Mouse (Mus musculus): Measurements from ENCODE around the gene Cadm2. TPM values are rescaled to one million over a fixed set of nuclear protein-coding genes. Genes with fewer than 3 reads are reported as not detected.

The Cadm2 gene
- polyA plus RNA-seq, 1 experiment, result not detected

DNA sequence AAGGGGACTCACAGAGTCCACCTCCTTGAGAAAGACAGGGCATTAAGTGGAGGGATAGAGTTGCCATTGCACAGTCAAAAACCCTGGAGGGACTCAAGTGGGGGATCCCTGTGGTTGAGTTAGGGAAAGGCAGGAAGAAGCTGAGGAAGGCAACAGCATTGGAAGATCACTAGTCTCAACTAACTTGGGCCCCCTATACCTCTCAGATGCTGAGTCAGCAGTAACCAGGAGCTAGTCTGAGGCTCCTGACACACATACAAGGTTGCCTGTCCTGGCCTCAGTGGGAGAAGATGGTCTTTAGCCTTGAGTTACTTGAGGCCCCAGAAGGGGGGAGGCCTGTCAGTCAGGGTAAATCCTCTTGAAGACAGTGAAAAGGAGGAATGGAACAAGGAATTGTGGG lies 417.4 kb downstream of the Cadm2 start:
- no peaks in the 10 kb centered on the region for H3K79me3 ChIP-seq (ENCODE audit: low read depth)
- H3K27me3 ChIP-seq (ENCODE audit: control insufficient read depth, insufficient read depth, insufficient read length), result no peaks in the 10 kb centered on the region
- H3K79me2 ChIP-seq (ENCODE audit: control insufficient read depth, insufficient read depth), result no peaks in the 10 kb centered on the region
- no peak overlapping the region for H3ac ChIP-seq (ENCODE audit: control insufficient read depth, insufficient read length, low read depth)
- no peak overlapping the region for H3K4me3 ChIP-seq (ENCODE audit: insufficient read depth, poor library complexity, severe bottlenecking)
- H3K36me3 ChIP-seq (ENCODE audit: control insufficient read depth, insufficient read depth), result no peaks in the 10 kb centered on the region
- no peak for TF ChIP-seq CEBPB (IDR thresholded peaks at IDR 0.05; ENCODE audit: low read depth)
- TF ChIP-seq MYOD1 (IDR thresholded peaks at IDR 0.05; ENCODE audit: control insufficient read depth, insufficient read length, low read depth), result no peak
- no peak for TF ChIP-seq FOSL1 (IDR thresholded peaks at IDR 0.05; ENCODE audit: insufficient read depth, low read length, poor library complexity, severe bottlenecking)
- no peak for TF ChIP-seq MAX (IDR thresholded peaks at IDR 0.05)
- no peak for TF ChIP-seq MYOG (IDR thresholded peaks at IDR 0.05; ENCODE audit: control insufficient read depth, extremely low read depth, insufficient read length)
- no peak for TF ChIP-seq CTCF (IDR thresholded peaks at IDR 0.05; ENCODE audit: control insufficient read depth, insufficient read depth, insufficient read length)
- no peak for TF ChIP-seq USF1 (IDR thresholded peaks at IDR 0.05; ENCODE audit: low read depth)

DNA sequence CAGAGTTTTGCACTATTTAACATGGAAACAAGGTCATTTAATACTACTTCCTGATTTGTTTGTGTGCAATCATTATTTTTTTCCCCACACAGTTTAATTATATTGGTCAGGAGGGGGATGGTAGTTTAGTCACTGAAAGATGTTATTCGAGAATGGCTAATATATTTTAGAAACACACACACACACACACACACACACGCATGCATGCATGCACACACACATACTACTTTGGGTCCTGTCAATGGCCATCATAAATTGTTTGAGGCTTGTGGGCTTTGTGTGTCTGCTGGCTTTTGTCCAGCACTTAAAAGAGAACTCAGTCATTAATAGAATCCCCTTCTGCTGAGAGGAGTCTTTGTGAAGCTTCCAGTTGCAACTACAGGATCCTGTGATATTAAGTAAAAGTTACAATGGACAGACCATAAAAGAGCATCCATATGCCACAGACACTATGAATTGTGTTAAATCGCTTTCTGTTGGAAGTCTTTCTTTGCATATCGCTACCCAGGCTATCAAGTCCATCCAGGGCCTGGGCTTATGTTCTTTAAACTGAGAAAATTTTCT lies 427.8 kb downstream of the Cadm2 start:
- H3ac ChIP-seq (ENCODE audit: control insufficient read depth, insufficient read length, low read depth), result no peak overlapping the region
- no peaks in the 10 kb centered on the region for H3K27me3 ChIP-seq (ENCODE audit: control insufficient read depth, insufficient read depth, insufficient read length)
- TF ChIP-seq MYOG (IDR thresholded peaks at IDR 0.05; ENCODE audit: control insufficient read depth, extremely low read depth, insufficient read length) (no peak), CEBPB (IDR thresholded peaks at IDR 0.05; ENCODE audit: low read depth) (no peak), CTCF (IDR thresholded peaks at IDR 0.05; ENCODE audit: control insufficient read depth, insufficient read depth, insufficient read length) (no peak), FOSL1 (IDR thresholded peaks at IDR 0.05; ENCODE audit: insufficient read depth, low read length, poor library complexity, severe bottlenecking) (no peak), MAX (IDR thresholded peaks at IDR 0.05) (no peak), USF1 (IDR thresholded peaks at IDR 0.05; ENCODE audit: low read depth) (no peak)
- no peaks in the 10 kb centered on the region for H3K36me3 ChIP-seq (ENCODE audit: control insufficient read depth, insufficient read depth)
- no peaks in the 10 kb centered on the region for H3K79me2 ChIP-seq (ENCODE audit: control insufficient read depth, insufficient read depth)
- no peaks in the 10 kb centered on the region for H3K79me3 ChIP-seq (ENCODE audit: low read depth)
- H3K4me3 ChIP-seq (ENCODE audit: insufficient read depth, poor library complexity, severe bottlenecking), result no peak overlapping the region

DNA sequence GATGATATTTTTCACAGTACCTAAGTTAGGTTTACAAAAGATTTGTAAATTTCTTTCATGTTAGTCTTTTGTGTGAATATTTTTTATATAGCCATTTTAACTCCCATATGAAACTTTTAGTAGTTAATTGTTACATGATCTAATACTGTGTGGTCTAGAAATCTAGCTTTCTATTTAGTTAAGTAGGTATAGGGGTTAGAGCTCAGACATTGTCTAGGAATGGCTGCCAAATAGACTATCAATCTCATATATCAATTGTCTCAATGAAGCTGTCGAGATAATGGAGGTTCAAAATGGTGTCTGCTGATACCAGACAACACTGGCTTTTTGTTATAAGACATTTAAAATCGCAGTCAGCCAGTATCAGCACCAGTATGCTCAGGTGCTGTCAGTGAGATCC lies 428.3 kb downstream of the Cadm2 start:
- TF ChIP-seq MYOD1 (IDR thresholded peaks at IDR 0.05; ENCODE audit: control insufficient read depth, insufficient read length, low read depth) (no peak), USF1 (IDR thresholded peaks at IDR 0.05; ENCODE audit: low read depth) (no peak), FOSL1 (IDR thresholded peaks at IDR 0.05; ENCODE audit: insufficient read depth, low read length, poor library complexity, severe bottlenecking) (no peak), MYOG (IDR thresholded peaks at IDR 0.05; ENCODE audit: control insufficient read depth, extremely low read depth, insufficient read length) (no peak), CEBPB (IDR thresholded peaks at IDR 0.05; ENCODE audit: low read depth) (no peak), CTCF (IDR thresholded peaks at IDR 0.05; ENCODE audit: control insufficient read depth, insufficient read depth, insufficient read length) (no peak), MAX (IDR thresholded peaks at IDR 0.05) (no peak)
- no peaks in the 10 kb centered on the region for H3K79me2 ChIP-seq (ENCODE audit: control insufficient read depth, insufficient read depth)
- no peaks in the 10 kb centered on the region for H3K36me3 ChIP-seq (ENCODE audit: control insufficient read depth, insufficient read depth)
- no peaks in the 10 kb centered on the region for H3K27me3 ChIP-seq (ENCODE audit: control insufficient read depth, insufficient read depth, insufficient read length)
- H3ac ChIP-seq (ENCODE audit: control insufficient read depth, insufficient read length, low read depth), result no peak overlapping the region
- H3K79me3 ChIP-seq (ENCODE audit: low read depth), result no peaks in the 10 kb centered on the region
- H3K4me3 ChIP-seq (ENCODE audit: insufficient read depth, poor library complexity, severe bottlenecking), result no peak overlapping the region

DNA sequence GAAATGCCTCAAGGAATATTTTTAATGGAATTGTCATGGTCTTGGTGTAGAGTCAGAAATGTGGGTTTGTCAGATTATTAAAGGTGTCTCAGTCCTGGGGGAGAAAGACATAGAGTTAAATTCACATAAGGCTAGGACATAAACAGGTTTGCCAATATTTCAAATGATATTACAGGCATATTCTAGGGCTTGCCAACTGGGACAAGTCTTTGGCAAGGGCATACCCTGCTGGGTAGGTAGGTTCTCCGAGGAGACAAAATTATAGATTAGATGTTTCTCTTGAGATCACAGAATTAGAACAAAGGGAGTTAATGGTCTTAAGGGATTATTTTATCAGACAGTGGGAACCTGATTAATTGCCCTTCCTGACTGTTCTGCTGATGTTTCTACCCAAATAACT lies 434.4 kb downstream of the Cadm2 start:
- no peaks in the 10 kb centered on the region for H3K79me3 ChIP-seq (ENCODE audit: low read depth)
- H3K36me3 ChIP-seq (ENCODE audit: control insufficient read depth, insufficient read depth), result no peaks in the 10 kb centered on the region
- no peak overlapping the region for H3ac ChIP-seq (ENCODE audit: control insufficient read depth, insufficient read length, low read depth)
- no peaks in the 10 kb centered on the region for H3K79me2 ChIP-seq (ENCODE audit: control insufficient read depth, insufficient read depth)
- no peak overlapping the region for H3K4me3 ChIP-seq (ENCODE audit: insufficient read depth, poor library complexity, severe bottlenecking)
- no peaks in the 10 kb centered on the region for H3K27me3 ChIP-seq (ENCODE audit: control insufficient read depth, insufficient read depth, insufficient read length)
- TF ChIP-seq CEBPB (IDR thresholded peaks at IDR 0.05; ENCODE audit: low read depth) (no peak), CTCF (IDR thresholded peaks at IDR 0.05; ENCODE audit: control insufficient read depth, insufficient read depth, insufficient read length) (no peak), MYOD1 (IDR thresholded peaks at IDR 0.05; ENCODE audit: control insufficient read depth, insufficient read length, low read depth) (no peak), USF1 (IDR thresholded peaks at IDR 0.05; ENCODE audit: low read depth) (no peak), MYOG (IDR thresholded peaks at IDR 0.05; ENCODE audit: control insufficient read depth, extremely low read depth, insufficient read length) (no peak), FOSL1 (IDR thresholded peaks at IDR 0.05; ENCODE audit: insufficient read depth, low read length, poor library complexity, severe bottlenecking) (no peak), MAX (IDR thresholded peaks at IDR 0.05) (no peak)

DNA sequence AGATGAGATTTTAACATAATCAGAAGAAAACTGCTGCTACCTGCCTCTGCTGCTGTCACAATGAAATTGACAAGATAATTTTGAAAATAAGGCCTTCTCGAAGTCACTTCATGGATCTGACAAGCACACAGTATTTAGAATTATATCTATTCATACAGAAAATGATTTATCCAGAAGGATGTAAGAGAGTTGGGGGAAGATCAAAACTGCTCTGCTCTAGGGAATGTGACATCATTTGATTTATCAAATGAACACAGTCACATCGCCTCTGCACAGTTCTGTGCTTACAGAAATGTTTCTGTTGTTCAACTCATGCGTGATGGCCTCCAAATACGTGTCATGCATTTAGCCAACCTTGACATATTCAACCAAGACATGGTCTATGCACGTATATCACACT lies 437.8 kb downstream of the Cadm2 start:
- TF ChIP-seq FOSL1 (IDR thresholded peaks at IDR 0.05; ENCODE audit: insufficient read depth, low read length, poor library complexity, severe bottlenecking) (no peak), CTCF (IDR thresholded peaks at IDR 0.05; ENCODE audit: control insufficient read depth, insufficient read depth, insufficient read length) (no peak), MYOG (IDR thresholded peaks at IDR 0.05; ENCODE audit: control insufficient read depth, extremely low read depth, insufficient read length) (no peak), USF1 (IDR thresholded peaks at IDR 0.05; ENCODE audit: low read depth) (no peak), MAX (IDR thresholded peaks at IDR 0.05) (no peak), MYOD1 (IDR thresholded peaks at IDR 0.05; ENCODE audit: control insufficient read depth, insufficient read length, low read depth) (no peak), CEBPB (IDR thresholded peaks at IDR 0.05; ENCODE audit: low read depth) (no peak)
- Histone ChIP-seq H3K27me3 (ENCODE audit: control insufficient read depth, insufficient read depth, insufficient read length) (no peaks in the 10 kb centered on the region), H3ac (ENCODE audit: control insufficient read depth, insufficient read length, low read depth) (no peak overlapping the region), H3K36me3 (ENCODE audit: control insufficient read depth, insufficient read depth) (no peaks in the 10 kb centered on the region), H3K79me3 (ENCODE audit: low read depth) (no peaks in the 10 kb centered on the region), H3K79me2 (ENCODE audit: control insufficient read depth, insufficient read depth) (no peaks in the 10 kb centered on the region), H3K4me3 (ENCODE audit: insufficient read depth, poor library complexity, severe bottlenecking) (no peak overlapping the region)

DNA sequence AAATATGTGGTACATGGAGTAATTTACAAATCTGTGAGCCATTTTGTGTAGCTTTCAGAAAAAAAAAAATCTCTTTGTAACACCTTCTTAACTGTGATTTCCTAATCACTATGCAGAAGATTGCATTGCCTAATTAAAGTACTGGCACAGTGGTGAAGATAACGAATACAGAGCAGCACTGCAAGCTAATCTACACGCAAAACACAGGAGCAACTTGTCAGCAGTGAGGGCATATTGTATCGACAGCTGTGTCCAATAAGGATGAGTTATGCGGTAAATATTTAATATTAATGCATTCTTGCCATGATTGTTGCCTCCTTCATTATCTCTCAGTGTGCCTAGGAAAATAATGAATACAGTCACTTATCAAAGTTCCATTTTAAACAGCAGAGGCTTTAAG lies 445.3 kb downstream of the Cadm2 start:
- no peak overlapping the region for H3K4me3 ChIP-seq (ENCODE audit: insufficient read depth, poor library complexity, severe bottlenecking)

More for the DNA sequence above, 445.3 kb downstream of the Cadm2 start:
- H3K79me3 ChIP-seq (ENCODE audit: low read depth), result no peaks in the 10 kb centered on the region
- no peaks in the 10 kb centered on the region for H3K27me3 ChIP-seq (ENCODE audit: control insufficient read depth, insufficient read depth, insufficient read length)
- no peak for TF ChIP-seq MYOD1 (IDR thresholded peaks at IDR 0.05; ENCODE audit: control insufficient read depth, insufficient read length, low read depth)
- TF ChIP-seq CEBPB (IDR thresholded peaks at IDR 0.05; ENCODE audit: low read depth), result no peak
- TF ChIP-seq MAX (IDR thresholded peaks at IDR 0.05), result no peak
- no peak for TF ChIP-seq MYOG (IDR thresholded peaks at IDR 0.05; ENCODE audit: control insufficient read depth, extremely low read depth, insufficient read length)
- TF ChIP-seq FOSL1 (IDR thresholded peaks at IDR 0.05; ENCODE audit: insufficient read depth, low read length, poor library complexity, severe bottlenecking), result no peak
- no peak overlapping the region for H3ac ChIP-seq (ENCODE audit: control insufficient read depth, insufficient read length, low read depth)
- no peaks in the 10 kb centered on the region for H3K79me2 ChIP-seq (ENCODE audit: control insufficient read depth, insufficient read depth)
- no peaks in the 10 kb centered on the region for H3K36me3 ChIP-seq (ENCODE audit: control insufficient read depth, insufficient read depth)

Measured in C2C12 (cell line).